Mouse (Mus musculus): ENCODE data around the gene Adam12.

DNA sequence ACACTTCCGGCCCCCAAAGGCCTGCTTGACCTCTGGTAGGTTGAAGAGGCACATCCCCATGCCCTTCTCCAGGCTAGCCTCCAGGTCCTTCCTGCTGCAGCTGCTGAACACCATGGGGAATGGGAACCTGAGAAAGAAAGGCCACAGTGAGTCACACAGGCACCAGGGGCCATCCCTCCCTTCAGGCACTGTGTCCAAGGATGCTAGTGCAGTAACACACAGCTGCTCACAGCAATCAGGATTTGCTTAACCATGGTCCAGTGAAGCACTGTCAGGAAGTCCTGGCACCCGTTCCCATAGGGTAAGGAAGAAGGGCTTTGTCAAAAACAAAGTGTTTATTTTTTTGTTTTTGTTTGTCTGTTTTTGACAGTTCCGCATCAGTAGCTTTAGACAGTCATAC, 294.5 kb downstream of the Adam12 start:
- no peak for TF ChIP-seq CTCF (IDR thresholded peaks at IDR 0.05; ENCODE audit: control insufficient read depth, insufficient read depth, low read length)
- TF ChIP-seq POLR2A (IDR thresholded peaks at IDR 0.05; ENCODE audit: borderline replicate concordance, control insufficient read depth, low read depth, low read length): no peak

All from bone marrow, adult 2 months (tissue).